Mouse (Mus musculus): ENCODE data around the gene 1700013G24Rik.
"Not testable (repeated sequence)": the region's sequence is repeated elsewhere in the genome, so short reads cannot be mapped to it uniquely, and the experiment has no call there.

1700013G24Rik gene

DNA sequence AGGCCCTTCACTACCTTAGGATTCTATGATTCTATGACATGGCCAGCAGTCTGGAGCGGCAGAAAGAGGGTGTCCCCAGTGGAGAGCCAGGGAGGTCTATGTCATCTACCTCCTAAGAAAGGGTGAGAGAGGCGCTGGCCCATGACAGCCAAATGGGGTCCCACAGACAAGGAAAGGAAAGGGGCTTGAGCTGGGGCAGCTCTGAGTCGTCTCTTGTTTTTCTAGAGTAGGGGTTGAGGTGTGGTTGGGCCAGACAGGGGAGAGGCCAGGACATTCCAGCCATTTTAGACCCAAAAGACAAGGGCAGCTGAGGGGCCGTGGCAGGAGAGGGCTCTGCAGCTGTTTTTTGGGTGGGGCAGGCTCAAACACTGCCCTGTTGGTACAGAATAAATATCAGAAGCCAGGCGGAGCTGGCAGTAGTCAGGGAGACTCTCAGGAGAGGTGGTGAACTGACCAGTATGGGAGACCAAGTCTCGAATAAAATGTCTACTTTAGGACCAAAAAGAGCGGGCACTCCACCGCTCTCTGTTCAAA is at the start of gene 1700013G24Rik:
1700013G24Rik (plus strand) TSS at position 51 of the 534 bp plus-strand sequence.
- no peak for DNase-seq (ENCODE audit: low spot score in 2 of 2)

DNA sequence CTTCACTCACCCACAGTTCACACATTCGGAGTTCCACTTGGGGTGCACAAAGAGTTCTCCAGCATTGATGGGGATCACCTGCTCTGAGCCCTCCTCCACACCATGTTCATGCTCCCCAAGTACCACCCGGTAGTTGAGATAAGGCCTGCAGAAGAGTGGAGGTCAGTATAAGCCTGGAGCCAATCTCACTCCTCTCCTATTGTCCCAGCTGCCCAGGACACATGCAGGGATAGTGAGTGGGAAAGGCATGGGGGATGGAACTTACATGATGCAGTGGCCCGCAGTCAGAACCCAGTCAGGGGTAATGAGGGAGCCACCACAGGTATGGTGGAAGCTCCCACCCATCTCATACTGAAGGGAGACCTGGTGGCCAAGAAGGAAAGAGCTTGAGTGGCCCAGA is 47.5 kb upstream of the 1700013G24Rik start:
- no peak for DNase-seq (ENCODE audit: low spot score in 2 of 2)

DNA sequence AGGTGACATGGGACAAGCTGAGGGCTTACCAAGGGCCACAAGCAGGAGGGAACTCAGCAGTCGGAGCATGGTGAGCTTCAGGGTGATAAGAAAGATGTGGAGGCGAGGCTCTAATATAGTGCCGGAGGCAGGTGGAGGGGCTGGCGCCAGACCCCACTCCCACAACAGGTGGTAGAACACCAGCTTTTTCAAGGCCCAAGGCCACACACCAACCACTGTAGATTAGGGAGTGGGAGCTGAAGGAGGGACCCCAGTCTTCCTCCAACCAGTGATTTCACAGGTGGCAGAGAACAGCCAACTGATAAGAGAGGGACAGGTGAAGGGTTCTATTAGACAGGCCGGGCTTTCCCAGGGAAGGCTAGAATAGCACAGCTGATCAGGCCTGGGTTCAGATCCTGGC is 43.4 kb upstream of the 1700013G24Rik start, which contains the start of gene Cela3a:
Cela3a (minus strand) TSS at position 101 of the 400 bp plus-strand sequence.
- no peak for DNase-seq (ENCODE audit: low spot score in 2 of 2)

DNA sequence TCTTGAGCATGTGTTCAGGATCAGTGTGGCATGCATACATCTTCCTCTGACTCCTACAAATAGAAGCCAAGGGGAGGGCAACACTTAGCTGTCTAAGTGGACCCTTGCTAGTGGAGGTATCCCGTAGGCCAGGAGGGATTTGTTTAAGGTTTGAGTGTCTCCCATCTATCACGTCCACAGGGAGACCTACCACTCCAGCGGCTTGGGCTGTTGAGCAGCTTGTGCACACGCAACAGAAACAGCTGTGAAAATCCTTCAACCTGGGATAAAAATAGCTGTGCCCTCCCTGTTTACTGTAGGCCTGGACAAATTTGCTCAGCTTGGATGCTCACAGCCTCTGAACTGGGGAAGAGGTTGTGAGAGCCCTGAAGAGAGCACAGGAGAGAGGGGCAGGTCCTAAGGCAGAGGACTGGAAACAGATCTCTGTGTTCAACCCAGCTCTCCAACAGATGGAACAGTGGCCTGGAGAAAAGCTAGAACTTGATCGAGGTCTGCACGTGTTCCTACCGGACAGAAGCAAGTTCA is 40.8 kb upstream of the 1700013G24Rik start:
- not testable (repeated sequence) for DNase-seq (ENCODE audit: low spot score in 2 of 2)

DNA sequence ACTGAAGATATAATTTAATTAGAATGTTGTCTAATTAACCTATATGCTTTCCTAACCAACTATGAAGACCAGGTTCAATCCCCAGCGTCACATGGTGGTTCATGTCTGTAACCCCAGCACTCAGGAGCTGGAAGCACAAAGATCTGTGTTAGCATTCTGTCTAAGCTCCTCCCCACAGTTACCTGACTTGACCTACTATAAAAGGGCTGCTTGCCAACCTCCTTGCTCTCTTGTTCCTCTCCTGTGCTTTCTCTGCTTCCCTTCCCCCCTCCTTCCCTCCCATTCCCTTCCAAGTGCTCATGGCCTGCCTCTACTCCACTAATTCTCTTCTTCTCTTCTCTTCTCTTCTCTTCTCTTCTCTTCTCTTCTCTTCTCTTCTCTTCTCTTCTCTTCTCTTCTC is 38.1 kb upstream of the 1700013G24Rik start:
- DNase-seq (ENCODE audit: low spot score in 2 of 2), result no peak

DNA sequence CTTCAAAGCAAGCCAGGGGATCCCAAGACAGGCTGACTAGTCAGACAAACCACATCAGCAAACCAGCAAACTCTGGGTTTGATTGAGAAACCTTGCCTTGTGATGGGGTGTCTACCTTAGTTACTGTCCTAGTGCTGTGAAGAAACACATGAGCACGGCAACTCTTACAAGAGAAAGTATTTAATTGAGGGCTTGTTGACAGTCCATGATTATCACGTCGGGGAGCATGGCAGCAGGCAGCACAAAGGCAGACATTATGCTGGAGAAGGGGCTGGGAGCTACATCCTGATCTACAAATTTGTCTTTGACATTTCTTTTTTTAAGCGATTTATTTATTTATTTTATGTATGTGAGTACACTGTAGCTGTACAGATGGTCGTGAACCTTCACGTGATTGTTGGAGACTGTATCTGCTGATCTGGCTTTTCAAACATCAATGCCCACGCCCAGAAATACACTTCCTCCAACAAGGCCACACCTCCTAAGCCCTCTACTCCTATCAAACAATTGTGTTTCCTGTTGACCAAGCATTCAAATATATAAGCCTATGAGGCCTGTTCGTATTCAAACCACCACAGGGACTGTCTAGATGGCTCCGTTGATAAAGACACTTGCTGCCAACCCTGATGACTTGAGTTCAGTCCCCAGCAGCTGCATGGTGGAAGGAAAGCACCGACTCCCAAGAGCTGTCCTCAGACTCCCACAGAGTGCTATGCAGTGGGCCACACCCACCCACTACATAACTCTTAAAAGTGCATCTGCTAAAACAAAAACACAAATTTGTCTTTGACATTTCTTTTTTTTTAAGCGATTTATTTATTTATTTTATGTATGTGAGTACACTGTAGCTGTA is 35.1 kb upstream of the 1700013G24Rik start:
- DNase-seq (ENCODE audit: low spot score in 2 of 2), result no peak

DNA sequence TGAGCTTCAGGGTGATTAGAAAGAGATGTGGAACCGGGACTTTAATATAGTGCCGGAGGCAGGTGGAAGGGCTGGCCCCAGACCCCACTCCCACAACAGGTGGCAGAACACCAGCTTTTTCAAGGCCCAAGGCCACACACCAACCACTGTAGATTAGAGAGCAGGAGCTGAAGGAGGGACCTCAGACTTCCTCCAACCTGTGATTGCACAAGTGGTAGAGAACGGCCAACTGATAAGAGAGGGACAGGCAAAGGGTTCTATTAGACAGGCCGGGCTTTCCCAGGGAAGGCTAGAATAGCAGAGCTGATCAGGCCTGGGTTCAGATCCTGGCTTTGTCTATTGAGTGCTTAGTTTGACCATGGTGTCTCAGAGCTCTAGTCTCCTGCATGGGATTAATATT is 22.6 kb upstream of the 1700013G24Rik start, which contains the start of gene Cela3b:
Cela3b (minus strand) TSS at position 39 of the 400 bp plus-strand sequence.
- DNase-seq (ENCODE audit: low spot score in 2 of 2), result no peak

DNA sequence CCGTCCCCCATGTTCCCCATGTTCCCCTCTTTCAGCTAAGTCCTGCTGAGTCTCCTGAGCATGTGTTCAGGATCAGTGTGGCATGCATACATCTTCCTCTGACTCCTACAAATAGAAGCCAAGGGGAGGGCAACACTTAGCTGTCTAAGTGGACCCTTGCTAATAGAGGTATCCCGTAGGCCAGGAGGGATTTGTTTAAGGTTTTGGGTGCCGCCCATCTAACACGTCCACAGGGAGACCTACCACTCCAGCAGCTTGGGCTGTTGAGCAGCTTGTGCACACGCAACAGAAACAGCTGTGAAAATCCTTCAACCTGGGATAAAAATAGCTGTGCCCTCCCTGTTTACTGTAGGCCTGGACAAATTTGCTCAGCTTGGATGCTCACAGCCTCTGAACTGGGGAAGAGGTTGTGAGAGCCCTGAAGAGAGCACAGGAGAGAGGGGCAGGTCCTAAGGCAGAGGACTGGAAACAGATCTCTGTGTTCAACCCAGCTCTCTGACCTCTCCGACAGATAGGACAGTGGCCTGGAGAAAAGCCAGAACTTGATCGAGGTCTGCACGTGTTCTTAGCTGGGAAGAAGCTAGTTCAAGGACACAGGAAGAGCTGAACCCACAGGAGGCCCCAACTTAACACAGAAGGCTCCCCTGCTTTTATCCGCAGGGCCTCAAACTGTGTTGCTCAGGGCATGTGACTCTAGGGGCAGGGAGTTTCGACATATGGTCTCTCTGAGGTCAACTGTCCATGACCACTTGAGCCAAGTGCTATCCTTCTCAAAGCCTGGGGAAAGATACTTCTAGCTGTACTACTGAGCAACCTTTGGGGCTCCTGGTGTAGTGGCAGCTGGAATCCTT is 20.2 kb upstream of the 1700013G24Rik start:
- DNase-seq (ENCODE audit: low spot score in 2 of 2), result not testable (repeated sequence)

DNA sequence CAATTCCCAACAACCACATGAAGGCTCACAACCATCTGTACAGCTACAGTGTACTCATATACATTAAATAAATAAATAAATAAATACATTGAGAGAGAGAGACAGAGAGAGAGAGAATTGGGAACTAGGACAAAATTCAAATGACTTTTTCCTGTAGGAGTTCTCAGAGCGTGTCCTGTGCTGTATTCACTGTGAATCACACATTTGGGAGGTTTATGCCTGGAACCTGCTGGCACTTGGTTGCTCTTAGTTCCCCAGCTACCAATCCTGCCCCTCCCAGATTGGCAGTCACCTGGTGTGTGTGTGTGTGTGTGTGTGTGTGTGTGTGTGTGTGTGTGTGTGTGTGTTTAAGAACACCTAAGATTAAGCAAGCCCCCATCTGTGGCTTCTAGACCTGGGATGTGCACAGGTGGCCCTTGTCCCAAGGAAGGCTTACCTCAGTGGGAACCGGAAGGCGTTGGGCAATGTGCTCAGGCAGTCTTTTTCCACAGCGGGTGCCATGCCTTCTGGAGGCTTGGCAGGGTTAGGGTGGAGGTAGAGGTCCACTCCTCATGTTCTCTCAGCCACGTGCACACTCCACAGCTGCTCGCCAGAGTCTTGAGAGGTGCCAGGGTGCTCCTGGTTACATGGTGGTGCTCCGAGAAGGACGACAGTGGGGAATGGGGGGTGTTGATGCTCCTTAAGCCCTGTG is 16.0 kb upstream of the 1700013G24Rik start:
- DNase-seq (ENCODE audit: low spot score in 2 of 2), result no peak

DNA sequence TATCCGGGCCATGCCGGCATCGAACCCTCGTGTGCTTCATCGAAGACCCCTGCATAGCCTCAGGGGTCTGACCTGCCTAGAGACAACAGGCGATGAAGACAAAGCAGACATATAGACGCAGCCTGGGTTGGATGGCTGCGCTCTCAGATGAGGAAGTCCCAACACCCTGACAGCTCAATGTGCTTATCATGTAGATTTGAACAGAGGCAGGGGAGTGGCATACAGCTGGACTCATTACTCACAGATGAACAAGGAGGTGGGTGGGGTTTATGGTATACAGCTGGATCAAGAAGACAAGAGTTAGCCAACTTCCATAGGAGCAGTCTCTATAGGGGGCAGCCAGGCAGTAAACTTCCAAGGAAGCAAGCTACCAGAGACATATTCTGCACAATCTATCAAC is 14.2 kb upstream of the 1700013G24Rik start:
- DNase-seq (ENCODE audit: low spot score in 2 of 2), result no peak

DNA sequence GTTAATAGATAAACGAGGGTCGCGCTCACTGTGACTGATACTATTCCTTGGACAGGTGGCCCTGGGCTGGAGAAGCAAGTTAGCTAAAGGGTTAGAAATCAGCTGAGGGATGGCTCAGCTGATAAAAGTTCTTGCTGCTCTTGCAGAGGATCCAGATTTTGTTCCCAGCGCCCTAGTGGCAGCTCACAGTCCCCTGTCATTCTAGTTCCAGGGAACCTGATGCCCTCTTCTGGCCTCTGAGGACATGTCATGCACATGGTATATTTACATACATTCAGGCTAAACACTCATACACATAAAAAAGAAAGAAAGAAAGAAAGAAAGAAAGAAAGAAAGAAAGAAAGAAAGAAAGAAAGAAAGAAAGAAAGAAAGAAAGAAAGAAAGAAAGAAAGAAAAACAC is 11.8 kb upstream of the 1700013G24Rik start:
- no peak for DNase-seq (ENCODE audit: low spot score in 2 of 2)

DNA sequence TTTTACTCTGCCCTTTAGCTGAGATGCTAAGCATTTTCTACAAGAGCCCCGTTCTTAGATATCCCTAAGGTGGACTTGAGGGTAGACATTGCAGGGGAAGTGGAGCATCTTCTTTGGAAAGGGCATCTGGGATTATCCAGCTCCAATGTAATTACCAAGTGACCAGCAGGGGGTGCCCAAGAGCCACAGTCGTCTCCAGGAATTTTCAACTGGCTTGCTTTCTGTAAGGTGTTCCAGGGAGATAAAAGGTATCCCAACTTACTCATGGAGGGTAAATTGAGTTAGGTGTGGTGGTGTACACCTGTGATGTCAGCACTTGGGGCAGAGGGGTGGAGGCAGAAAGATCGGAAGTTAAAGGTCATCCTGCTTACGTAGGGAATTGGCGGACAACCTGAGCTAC is 9.5 kb upstream of the 1700013G24Rik start:
- peak; percentile 67 to 82 for DNase-seq (ENCODE audit: low spot score in 2 of 2)

DNA sequence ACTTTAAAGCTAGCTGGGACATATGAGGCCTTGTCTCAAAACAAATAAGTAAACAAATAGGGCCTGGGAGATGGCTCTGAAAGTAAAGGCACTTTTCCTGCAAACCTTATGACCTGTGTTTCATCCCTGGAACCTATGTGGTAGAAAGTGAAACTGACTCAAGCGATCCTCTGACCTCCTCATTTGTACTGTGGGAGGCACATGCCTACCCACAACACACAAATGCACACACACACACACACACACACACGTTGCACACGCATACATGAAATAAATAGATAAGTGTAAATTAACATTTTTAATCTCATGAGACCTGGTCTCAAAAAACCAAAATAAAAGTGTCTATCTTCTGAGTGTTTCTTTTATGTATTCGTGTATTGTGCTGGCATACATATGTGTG is 7.2 kb upstream of the 1700013G24Rik start:
- no peak for DNase-seq (ENCODE audit: low spot score in 2 of 2)

DNA sequence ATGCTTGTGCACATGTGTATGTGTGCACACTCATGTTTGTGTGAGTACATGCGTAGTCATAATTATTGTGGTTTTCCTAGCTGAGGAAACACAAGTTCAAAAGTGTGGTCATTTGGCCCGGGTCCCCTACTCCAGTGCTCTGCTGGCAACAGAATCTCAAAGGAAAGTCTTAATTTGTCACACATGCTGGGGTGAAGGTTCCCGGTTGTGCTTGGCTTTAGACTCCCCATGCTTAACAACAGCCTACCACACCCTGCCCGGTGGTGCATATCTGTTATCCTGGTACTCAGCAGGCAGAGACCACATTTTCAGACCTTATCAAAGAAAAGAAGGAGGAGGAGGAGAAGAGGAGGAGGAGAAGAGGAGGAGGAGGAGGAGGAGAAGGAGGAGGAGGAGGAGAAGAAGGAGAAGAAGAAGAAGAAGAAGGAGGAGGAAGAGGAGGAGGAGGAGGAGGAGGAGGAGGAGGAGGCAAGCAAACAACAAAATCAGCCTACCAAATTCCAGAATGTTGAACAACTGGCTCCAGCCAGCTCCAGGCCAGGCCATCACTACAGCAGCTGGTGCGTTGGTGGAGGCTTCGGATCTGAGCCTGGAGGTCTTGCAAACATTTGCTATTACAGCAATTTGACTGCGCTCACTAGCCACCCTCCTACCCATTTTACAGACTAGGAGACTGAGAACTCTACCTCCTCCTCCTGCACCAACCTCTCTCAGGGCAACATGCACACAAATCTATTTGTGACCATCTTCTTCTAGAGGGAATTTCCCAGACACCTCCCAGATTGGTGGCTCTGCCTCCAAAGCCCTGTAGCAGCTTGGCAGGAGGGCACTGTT is 5.5 kb upstream of the 1700013G24Rik start:
- DNase-seq (ENCODE audit: low spot score in 2 of 2), result no peak

DNA sequence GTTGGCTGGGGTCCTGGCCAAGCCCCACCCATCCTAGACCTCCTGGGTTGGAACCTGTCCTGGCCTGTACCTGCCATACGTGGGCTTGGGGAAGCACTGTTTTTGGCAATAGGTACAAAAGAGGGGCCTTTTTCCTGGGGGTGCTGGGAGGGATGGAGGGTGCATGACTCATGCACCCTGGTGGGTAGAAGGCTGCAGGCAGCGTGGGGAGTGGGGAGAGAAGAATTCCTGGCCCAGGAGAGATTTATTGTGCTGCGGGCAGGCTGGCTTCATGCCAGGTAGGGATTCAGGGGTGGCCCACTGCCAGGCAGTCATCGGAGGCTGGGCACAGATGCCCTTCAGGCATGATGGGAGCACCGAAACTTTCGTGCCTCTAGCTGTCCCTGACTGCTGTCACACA is 4.9 kb upstream of the 1700013G24Rik start:
- DNase-seq (ENCODE audit: low spot score in 2 of 2), result no peak

DNA sequence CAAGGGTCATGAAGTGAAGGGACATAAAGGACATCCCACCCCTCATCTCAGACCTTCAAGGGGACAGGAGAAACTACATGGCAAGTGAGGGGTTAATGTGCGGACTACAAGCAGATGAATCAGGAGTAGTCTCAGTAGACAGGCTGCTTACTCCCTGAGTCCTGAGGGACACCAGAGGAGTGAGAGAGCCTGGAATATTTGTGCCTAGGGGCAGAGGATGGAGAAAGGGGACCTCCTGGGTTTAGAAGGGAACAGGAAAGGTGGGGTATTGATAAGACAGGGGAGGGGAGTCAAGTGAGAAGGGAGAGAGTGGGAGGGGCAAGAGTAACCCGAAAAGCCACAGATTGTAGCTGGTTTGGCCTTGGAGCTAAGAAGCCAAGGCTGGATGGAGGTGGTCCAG is 4.4 kb upstream of the 1700013G24Rik start:
- no peak for DNase-seq (ENCODE audit: low spot score in 2 of 2)

DNA sequence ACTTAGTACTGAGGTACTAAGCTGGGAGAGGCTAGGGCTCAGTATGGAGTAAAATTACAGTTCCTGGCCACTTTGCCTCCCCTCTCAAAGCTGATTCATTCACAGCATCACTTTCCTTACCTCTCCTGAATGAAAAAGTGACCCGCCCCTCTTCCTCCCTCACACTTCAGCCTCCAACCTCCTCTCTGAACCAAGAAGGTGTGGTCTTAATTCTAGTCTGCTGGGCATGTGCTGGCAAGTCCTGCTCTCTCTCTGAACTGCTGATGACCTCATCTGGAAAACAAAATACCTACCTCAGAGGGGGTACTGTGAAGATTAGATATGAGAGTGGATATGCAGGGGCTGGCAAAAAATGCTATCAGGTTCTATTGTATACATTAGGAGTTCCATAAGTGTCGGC is 4.0 kb upstream of the 1700013G24Rik start:
- no peak for DNase-seq (ENCODE audit: low spot score in 2 of 2)

DNA sequence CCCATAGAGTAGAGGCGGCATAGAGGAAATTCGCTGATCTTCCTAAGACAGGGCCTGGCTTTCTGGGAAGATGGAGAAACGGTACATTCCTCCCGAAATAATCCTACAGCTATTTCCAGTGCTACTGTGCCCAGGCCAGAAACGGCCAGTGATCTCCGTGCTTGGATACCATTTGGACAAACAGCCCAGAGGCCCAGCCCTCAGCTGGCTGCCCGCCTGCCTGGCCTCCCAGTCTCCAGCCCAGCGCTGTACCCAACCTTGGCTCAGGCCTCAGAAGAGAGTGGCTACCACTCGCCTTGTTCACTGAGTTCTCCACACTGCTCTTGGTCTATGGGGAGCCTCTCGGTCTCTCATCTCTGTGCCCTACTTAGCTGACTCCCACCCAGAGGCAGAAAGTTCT is 3.4 kb upstream of the 1700013G24Rik start:
- DNase-seq (ENCODE audit: low spot score in 2 of 2), result no peak

DNA sequence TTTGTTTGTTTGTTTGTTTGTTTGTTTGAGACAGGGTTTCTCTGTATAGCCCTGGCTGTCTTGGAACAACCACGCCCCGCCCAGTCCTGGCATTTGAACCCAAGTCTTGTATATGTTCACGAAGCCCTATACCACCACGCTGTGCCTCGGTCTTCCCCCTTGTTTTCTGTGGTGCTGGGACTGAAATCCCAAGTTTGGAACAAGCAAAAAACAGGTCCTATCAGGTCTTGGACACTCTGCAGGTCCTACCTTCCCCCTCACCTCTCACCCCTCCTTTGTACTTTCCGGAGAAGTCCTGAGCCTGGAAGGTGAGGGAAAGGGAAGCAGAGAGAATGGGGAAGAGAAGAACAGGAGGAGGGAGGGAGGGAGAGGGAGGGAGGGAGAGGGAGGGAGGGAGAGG is 894 bp upstream of the 1700013G24Rik start:
- DNase-seq (ENCODE audit: low spot score in 2 of 2), result no peak

DNA sequence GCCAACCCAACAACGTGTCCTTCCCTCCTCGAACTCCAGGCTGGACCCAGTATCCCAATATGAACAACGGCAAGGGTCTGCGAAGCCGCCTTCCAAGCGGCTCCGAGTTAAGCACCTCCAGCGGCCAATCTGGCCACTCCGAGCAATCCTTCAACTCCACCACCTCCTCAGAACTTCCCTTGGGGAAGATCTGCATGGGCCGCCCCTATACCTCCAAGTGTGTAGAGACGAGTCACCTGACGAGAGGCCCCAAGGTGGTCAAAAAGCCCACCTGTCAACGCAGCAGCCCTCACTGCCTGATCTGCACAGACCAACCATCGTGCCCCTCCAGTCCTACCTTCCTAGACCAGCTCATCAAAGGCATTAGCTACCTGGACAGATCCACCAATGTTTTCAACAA is 1.5 kb downstream of the 1700013G24Rik start:
- DNase-seq (ENCODE audit: low spot score in 2 of 2), result no peak

DNA sequence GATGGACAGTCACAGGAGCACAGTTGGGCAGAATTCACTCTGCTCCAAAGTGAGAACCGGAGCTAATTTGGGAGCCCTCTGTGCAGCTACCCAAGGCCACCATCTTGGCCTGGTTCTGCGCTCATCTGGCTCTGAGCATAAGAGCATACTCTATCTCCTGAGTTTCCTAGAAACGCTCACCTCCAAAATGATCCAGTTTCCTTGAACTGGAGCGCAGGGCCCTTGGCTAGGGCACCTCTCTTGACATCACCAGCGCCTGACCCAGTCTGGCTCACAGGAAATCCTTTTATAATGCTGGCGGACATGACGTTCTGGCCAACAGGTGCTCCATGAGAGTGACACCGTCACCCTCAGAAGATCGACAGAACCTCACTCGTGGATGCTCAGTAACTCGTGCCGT is 3.5 kb downstream of the 1700013G24Rik start:
- no peak for DNase-seq (ENCODE audit: low spot score in 2 of 2)

Data from spleen, postnatal 10 days (tissue).